Mouse (Mus musculus) small intestine, adult 2 months (tissue): ENCODE data around the gene Cyp27b1. TPM values are rescaled to one million over a fixed set of nuclear protein-coding genes. Genes with fewer than 3 reads are reported as not detected.
A peak's percentile ranks its signal among the peaks of the same experiment; 100 is the strongest.

ENCODE experiments used
- H3K27ac ChIP-seq: fragments of 200-500 bp; 2 replicates; pipeline ENCODE4 v1.5.1; 2012; ENCODE audit warnings: low read depth, low read length, control low read depth, inconsistent platforms; ENCODE audit not compliant: insufficient read depth
- H3K27me3 ChIP-seq: fragments of 200-500 bp; 2 replicates; pipeline ENCODE4 v1.6.1; 2012; ENCODE audit warnings: mild to moderate bottlenecking, moderate library complexity, low read length, inconsistent platforms; ENCODE audit not compliant: control insufficient read depth, insufficient read depth
- H3K36me3 ChIP-seq: fragments of 200-500 bp; 2 replicates; pipeline ENCODE4 v1.6.1; 2012; ENCODE audit warnings: mild to moderate bottlenecking, low read length, control low read depth, inconsistent platforms; ENCODE audit not compliant: control insufficient read depth, insufficient read depth
- H3K4me1 ChIP-seq: fragments of 200-500 bp; 2 replicates; pipeline ENCODE4 v1.6.1; 2012; ENCODE audit warnings: low read length, inconsistent platforms, mixed read lengths; ENCODE audit not compliant: control insufficient read depth, insufficient read depth, insufficient read length
- H3K4me3 ChIP-seq: fragments of 200-500 bp; 2 replicates; pipeline ENCODE4 v1.5.1; 2012; ENCODE audit warnings: low read depth, mild to moderate bottlenecking, control low read depth, inconsistent platforms, low read length, moderate library complexity
- CTCF ChIP-seq: fragments of 200-500 bp; IDR thresholded peaks from 2 replicates; pipeline ENCODE4 v1.5.1; 2012; ENCODE audit warnings: low read depth, mild to moderate bottlenecking, control low read depth, inconsistent platforms, low read length, moderate library complexity, mixed read lengths; ENCODE audit not compliant: insufficient replicate concordance, insufficient read length; ENCODE audit errors: extremely low read depth
- POLR2A ChIP-seq: fragments of 200-500 bp; IDR thresholded peaks from 2 replicates; pipeline ENCODE4 v1.6.1; 2012; ENCODE audit warnings: low read depth, mild to moderate bottlenecking, control low read depth, inconsistent platforms, low read length, moderate library complexity
- WGBS: fragments of 180-500 bp; shearing (Covaris S2); methylation state at CpG from one replicate; pipeline ENCODE4 v1.1.7; 2018; 5-methylcytosine and 5-hydroxymethylcytosine counted together
- polyA plus RNA-seq: library from polyadenylated mRNA; depleted of rRNA; stranded (reverse); fragments of >200 nt; gene quantifications from 2 replicates; pipeline ENCODE4 v1.2.3, GENCODE M21; 2012

Gene Cyp27b1
- polyA plus RNA-seq, 1 experiment, result 0.22 TPM

DNA sequence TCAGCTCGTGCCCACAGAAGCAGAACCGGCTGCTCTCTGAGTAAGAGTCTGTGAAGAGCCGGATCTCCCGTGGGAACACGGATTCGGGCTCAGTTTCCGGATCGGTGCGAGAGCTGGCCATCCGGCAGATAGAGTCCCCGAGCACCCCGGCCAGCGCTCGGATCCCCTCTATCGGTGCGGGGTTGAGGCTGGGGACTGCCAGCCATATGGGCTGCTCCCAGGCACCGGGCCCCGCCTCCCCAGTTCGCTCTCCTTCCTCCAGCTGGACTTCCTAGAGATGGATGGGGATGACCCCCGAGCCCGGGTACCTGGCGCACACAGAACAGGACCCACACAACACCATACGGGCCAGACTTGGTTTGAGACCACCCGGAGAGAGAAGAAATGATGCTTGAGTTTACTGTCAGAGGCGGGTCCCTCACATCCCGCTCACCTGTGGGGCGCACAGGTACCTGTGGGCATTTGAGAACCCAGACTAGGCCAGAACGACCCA, 6.7 kb upstream of the Cyp27b1 start, which contains the start of the genes Mettl1 and Eef1akmt3:
Gene Mettl1 (plus strand): TSS at position 141 of the 493 bp plus-strand sequence.
Gene Eef1akmt3 (minus strand): TSS at position 240 of the 493 bp plus-strand sequence.
- TF ChIP-seq POLR2A (no peak), CTCF (no peak)
- Histone ChIP-seq H3K4me1 (no peaks in the 10 kb centered on the region; the same call in 1 of the 2 replicates), H3K36me3 (no peaks in the 10 kb centered on the region), H3K27me3 (no peaks in the 10 kb centered on the region), H3K27ac (no peak within 1 kb of the TSS), H3K4me3 (peak within 1 kb of the TSS; percentile 89)
- WGBS, result 1% methylated on average over 28 of the region's 28 CpGs

DNA sequence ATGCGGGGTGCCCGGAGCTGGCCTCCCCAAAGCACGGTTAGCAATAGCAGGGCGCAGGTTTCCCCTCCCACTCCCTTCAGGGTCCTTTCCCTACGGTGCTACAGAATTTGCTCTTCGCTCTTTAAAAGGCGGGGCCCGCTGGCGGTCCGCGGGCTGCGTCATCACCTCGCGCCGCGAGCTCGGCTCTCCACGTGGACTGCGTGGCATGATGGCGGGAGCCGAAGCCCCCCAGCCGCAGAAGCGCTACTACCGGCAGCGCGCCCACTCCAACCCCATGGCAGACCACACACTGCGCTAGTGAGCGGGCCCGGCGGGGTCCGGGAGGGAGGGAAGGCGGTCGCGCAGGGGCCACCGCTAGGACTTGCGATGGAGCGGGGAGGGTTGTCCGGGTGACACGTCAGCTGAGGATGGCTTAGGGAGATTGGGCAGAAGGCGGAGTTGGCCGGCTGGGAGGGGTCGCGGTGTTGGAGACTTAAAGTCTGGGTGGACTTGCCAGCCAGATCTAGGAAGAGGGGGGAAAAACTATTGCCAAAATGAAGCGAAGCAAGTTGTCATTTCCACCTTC, 6.2 kb upstream of the Cyp27b1 start:
- under 1% methylated on average over 44 of the region's 44 CpGs for WGBS
- H3K36me3 ChIP-seq, result no peaks in the 10 kb centered on the region
- no peaks in the 10 kb centered on the region for H3K27me3 ChIP-seq
- H3K27ac ChIP-seq, result no peak overlapping the region
- H3K4me3 ChIP-seq, result peak overlapping the region; percentile 89
- H3K4me1 ChIP-seq, result no peaks in the 10 kb centered on the region; the same call in 1 of the 2 replicates
- no peak for TF ChIP-seq CTCF
- TF ChIP-seq POLR2A, result no peak

DNA sequence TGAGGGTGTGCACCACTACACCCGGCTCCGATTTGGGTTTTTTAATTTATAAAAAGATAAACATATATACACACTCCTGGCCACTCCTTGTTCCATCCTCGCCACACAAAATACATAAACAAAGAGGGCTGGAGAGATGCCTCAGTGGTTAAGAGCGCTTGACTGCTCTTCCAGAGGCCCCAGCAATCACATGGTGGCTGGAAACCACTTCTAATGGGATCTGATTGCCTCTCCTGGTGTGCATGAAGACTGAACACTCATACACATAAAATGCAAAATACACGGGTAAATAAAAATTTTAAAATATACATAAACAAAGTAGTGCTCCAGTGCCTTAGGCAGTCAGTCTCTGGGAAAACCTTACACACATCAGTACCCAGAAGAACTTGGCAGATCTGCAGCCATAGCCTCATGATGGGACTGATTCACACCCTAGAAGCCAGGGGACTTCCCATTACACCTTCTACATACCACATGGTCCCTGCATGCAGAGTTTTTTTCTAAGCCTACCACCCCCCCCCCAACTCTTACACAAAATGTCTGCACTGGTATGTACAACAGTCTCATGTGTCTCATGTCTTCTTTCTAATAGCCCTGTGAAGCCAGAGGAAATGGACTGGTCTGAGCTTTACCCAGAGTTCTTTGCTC, 5.5 kb upstream of the Cyp27b1 start:
- no peak for TF ChIP-seq CTCF
- TF ChIP-seq POLR2A, result no peak
- H3K27me3 ChIP-seq, result 0 out of 2 replicates have a peak, but pooled peaks cover under 1% of the 10 kb centered on the region
- peak overlapping the region; percentile 89 for H3K4me3 ChIP-seq
- H3K27ac ChIP-seq, result no peak overlapping the region
- WGBS, result 5% methylated on average over 5 of the region's 5 CpGs
- no peaks in the 10 kb centered on the region; the same call in 1 of the 2 replicates for H3K4me1 ChIP-seq
- H3K36me3 ChIP-seq, result no peaks in the 10 kb centered on the region

DNA sequence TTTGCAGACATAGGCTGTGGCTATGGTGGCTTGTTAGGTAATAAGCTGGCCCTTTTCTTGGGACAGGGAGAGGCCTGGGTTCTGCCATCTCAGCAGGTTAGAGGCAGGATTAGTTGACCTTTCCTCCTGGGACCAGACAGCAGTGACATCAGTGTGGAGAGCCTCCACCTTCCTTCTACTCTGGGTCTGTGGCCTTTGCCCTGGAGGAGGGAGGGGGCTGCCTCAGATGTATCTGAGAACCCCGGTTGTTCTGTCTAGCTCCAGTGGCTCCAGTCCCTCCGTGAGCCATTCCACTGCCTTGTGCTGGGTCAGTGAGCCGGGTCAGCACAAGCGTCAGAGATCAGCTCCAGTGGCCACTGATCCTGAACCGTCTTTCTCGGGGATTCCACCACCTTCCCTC, 4.9 kb upstream of the Cyp27b1 start:
- H3K4me3 ChIP-seq, result no peak overlapping the region
- no peaks in the 10 kb centered on the region; the same call in 1 of the 2 replicates for H3K4me1 ChIP-seq
- TF ChIP-seq POLR2A (no peak), CTCF (no peak)
- WGBS, result 95% methylated on average over 6 of the region's 6 CpGs
- H3K27me3 ChIP-seq, result peaks cover 6% of the 10 kb centered on the region; the same call in 1 of the 2 replicates
- H3K27ac ChIP-seq, result no peak overlapping the region
- H3K36me3 ChIP-seq, result no peaks in the 10 kb centered on the region

DNA sequence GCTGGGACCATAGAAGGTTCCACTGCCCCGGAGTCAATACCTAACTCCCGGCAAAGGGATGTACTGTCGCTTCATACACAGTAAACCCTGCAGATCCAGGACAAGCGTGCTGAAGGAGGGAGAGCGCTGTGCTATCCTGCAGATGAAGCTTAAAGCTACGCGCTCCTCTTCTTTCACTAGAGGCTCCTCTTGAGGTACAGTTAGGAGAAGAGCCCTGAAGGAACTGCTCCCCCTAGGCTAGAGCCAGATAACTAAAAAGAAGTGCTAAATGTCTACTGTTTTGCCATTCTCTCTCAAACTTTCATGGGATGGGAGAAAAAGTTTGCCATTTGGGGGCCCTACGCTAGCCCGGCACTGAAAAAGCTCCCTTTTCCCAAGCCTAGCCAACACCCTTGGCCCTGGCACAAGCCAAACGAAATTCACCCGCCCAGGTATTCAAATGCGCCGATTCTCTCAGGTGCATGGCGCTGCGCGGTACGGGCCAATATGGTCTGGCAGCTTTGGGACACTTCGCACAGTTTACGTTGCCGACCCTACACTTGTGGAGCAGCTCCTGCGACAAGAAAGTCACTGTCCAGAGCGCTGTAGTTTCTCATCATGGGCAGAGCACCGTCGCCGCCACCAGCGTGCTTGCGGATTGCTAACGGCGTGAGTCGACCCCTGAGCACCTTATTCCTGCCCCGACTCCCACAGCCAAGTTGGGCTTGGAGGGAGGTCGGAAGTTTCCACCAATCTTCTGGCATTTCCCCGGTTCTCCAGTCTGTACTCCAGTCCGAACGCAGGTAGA, 751 bp downstream of the Cyp27b1 start:
- Histone ChIP-seq H3K36me3 (no peaks in the 10 kb centered on the region), H3K4me1 (peaks cover 10% of the 10 kb centered on the region), H3K27me3 (peaks cover 31% of the 10 kb centered on the region), H3K27ac (no peak overlapping the region), H3K4me3 (peak overlapping the region; percentile 36)
- WGBS, result 3% methylated on average over 35 of the region's 35 CpGs
- TF ChIP-seq POLR2A, result no peak
- no peak for TF ChIP-seq CTCF

DNA sequence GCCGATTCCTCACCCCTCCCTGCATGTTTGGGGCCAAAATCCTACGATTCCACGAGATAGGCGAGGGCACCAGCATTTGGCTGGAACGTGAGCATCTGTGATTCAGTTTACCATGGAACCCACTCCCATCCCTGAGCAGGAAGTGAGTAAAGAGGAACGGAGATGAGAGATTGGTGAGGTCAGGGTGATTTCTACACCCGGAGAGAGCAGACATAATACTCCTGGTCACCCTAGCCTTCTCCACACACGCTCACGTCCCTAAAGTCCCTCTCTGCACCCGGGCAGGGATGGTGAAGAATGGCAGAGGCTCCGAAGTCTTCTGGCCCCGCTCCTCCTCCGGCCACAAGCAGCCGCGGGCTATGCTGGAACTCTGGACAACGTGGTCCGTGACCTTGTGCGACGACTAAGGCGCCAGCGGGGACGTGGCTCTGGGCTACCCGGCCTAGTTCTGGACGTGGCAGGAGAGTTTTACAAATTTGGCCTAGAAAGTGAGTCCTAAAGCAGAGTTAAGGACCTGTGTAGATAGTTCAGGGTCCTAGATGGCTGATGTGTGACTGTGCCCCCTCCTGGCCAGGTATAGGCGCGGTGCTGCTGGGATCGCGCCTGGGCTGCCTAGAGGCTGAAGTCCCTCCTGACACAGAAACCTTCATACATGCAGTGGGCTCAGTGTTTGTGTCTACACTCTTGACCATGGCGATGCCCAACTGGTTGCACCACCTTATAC, 1.5 kb downstream of the Cyp27b1 start:
- H3K36me3 ChIP-seq, result no peaks in the 10 kb centered on the region
- H3K4me3 ChIP-seq, result peak overlapping the region; percentile 36
- H3K27me3 ChIP-seq, result peaks cover 31% of the 10 kb centered on the region
- H3K4me1 ChIP-seq, result peaks cover 10% of the 10 kb centered on the region
- TF ChIP-seq POLR2A (no peak), CTCF (peak; percentile 49; the same call in 1 of the 2 replicates)
- H3K27ac ChIP-seq, result no peak overlapping the region
- 3% methylated on average over 29 of the region's 29 CpGs for WGBS
